Mouse (Mus musculus) liver, adult 2 months (tissue): ENCODE results near the gene 2900092C05Rik. TPM values are rescaled to one million over a fixed set of nuclear protein-coding genes. Genes with fewer than 3 reads are reported as not detected.
A peak's percentile ranks its signal among the peaks of the same experiment; 100 is the strongest.

Experiments used
- DNase-seq: peaks from one replicate; pipeline ENCODE4 v3.0.0-alpha.2; 2011; ENCODE audit warnings: low read depth, low spot score; ENCODE audit errors: extremely low read depth
- H3K27ac ChIP-seq: fragments of 200-500 bp; replicated peaks from 2 replicates; pipeline ENCODE4 v1.5.1; 2012; ENCODE audit warnings: low read depth, mild to moderate bottlenecking, control low read depth, inconsistent platforms, low read length; ENCODE audit not compliant: insufficient read depth
- H3K27me3 ChIP-seq: fragments of 200-500 bp; 2 replicates; pipeline ENCODE4 v1.6.1; 2012; ENCODE audit warnings: mild to moderate bottlenecking, moderate library complexity, low read length, inconsistent platforms; ENCODE audit not compliant: control insufficient read depth, insufficient read depth
- H3K36me3 ChIP-seq: fragments of 200-500 bp; 2 replicates; pipeline ENCODE4 v1.6.1; 2012; ENCODE audit warnings: low read length, inconsistent platforms; ENCODE audit not compliant: control insufficient read depth, insufficient read depth
- H3K4me1 ChIP-seq: fragments of 200-500 bp; 2 replicates; pipeline ENCODE4 v1.6.1; 2011; ENCODE audit warnings: low read length; ENCODE audit not compliant: control insufficient read depth, insufficient read depth
- H3K4me3 ChIP-seq: fragments of 200-500 bp; 2 replicates; pipeline ENCODE4 v1.5.1; 2011; ENCODE audit warnings: low read depth, mild to moderate bottlenecking, control low read depth, low read length, moderate library complexity; ENCODE audit not compliant: insufficient read depth
- H3K79me2 ChIP-seq: fragments of 200-500 bp; 2 replicates; pipeline ENCODE4 v1.6.1; 2012; ENCODE audit warnings: inconsistent platforms, mild to moderate bottlenecking, low read length, moderate library complexity; ENCODE audit not compliant: control insufficient read depth, insufficient read depth
- H3K9ac ChIP-seq: fragments of 200-500 bp; 2 replicates; pipeline ENCODE4 v1.6.1; 2012; ENCODE audit warnings: low read depth, mild to moderate bottlenecking, control low read depth, inconsistent platforms, low read length
- CTCF ChIP-seq: fragments of 200-500 bp; IDR thresholded peaks from 2 replicates; pipeline ENCODE4 v1.5.1; 2011; ENCODE audit warnings: low read depth, low read length, control low read depth
- POLR2A ChIP-seq: fragments of 200-500 bp; IDR thresholded peaks from 2 replicates; pipeline ENCODE4 v1.6.1; 2011; ENCODE audit warnings: low read length, control low read depth; ENCODE audit not compliant: insufficient read depth; ENCODE audit errors: extremely low read depth
- WGBS: fragments of 180-500 bp; shearing (Covaris S2); methylation state at CpG from one replicate; pipeline ENCODE4 v1.1.7; 2018; 5-methylcytosine and 5-hydroxymethylcytosine counted together
- polyA plus RNA-seq: library from polyadenylated mRNA; depleted of rRNA; stranded (reverse); fragments of >200 nt; gene quantifications from 2 replicates; pipeline ENCODE4 v1.2.3, GENCODE M21; 2012; rRNA removed
- total RNA-seq: library from RNA; depleted of rRNA; stranded (reverse); fragments of >200 nt; gene quantifications from 2 replicates; pipeline ENCODE4 v1.2.3, GENCODE M21; 2014; rRNA removed

Gene 2900092C05Rik
- total RNA-seq (not detected in 2 replicates), polyA plus RNA-seq (not detected in 2 replicates)

- no peaks in the 10 kb centered on the region for H3K27me3 ChIP-seq
- H3K79me2 ChIP-seq, result no peaks in the 10 kb centered on the region
- 44% methylated on average over 2 of the region's 2 CpGs for WGBS
- no peak for TF ChIP-seq CTCF
- H3K9ac ChIP-seq, result no peak within 1 kb of the TSS
- H3K4me1 ChIP-seq, result no peaks in the 10 kb centered on the region
- DNase-seq, result no peak
- no peak within 1 kb of the TSS for H3K27ac ChIP-seq
- no peak within 1 kb of the TSS for H3K4me3 ChIP-seq
- no peaks in the 10 kb centered on the region for H3K36me3 ChIP-seq
These were observed at the start of gene 2900092C05Rik for GRCm38 (mm10) chr7:12512217-12512616. Gene 2900092C05Rik (plus strand): TSS chr7:12512517.

GRCm38 (mm10) chr7:12478158-12479008 is 33.9 kb upstream of the 2900092C05Rik start, which contains the start of gene Zfp606:
Gene Zfp606 (plus strand): TSS chr7:12478293.
- no peaks in the 10 kb centered on the region for H3K27me3 ChIP-seq
- under 1% methylated on average over 53 of the region's 53 CpGs for WGBS
- peaks cover 8% of the 10 kb centered on the region; the same call in 1 of the 2 replicates for H3K4me1 ChIP-seq
- peak within 1 kb of the TSS; percentile 94 for H3K27ac ChIP-seq
- peak; percentile 64; the same call in 1 of the 2 replicates for TF ChIP-seq POLR2A
- no peak for TF ChIP-seq CTCF
- H3K36me3 ChIP-seq, result peaks cover 22% of the 10 kb centered on the region
- H3K9ac ChIP-seq, result peak within 1 kb of the TSS; percentile 93
- H3K79me2 ChIP-seq, result no peaks in the 10 kb centered on the region
- peak within 1 kb of the TSS; percentile 85 for H3K4me3 ChIP-seq
- DNase-seq, result peak; percentile 93

- peak overlapping the region; percentile 85 for H3K4me3 ChIP-seq
- H3K27ac ChIP-seq, result no peak overlapping the region
- TF ChIP-seq POLR2A, result no peak
- no peak for TF ChIP-seq CTCF
- H3K79me2 ChIP-seq, result no peaks in the 10 kb centered on the region
- no peaks in the 10 kb centered on the region for H3K27me3 ChIP-seq
- 1% methylated on average over 8 of the region's 8 CpGs for WGBS
- H3K36me3 ChIP-seq, result peaks cover 28% of the 10 kb centered on the region
- peak overlapping the region; percentile 93; the same call in 1 of the 2 replicates for H3K9ac ChIP-seq
- peaks cover 8% of the 10 kb centered on the region; the same call in 1 of the 2 replicates for H3K4me1 ChIP-seq
- no peak for DNase-seq
These were observed 33.3 kb upstream of the 2900092C05Rik start for GRCm38 (mm10) chr7:12479009-12479346.

- peaks cover 8% of the 10 kb centered on the region; the same call in 1 of the 2 replicates for H3K4me1 ChIP-seq
- whole genome bisulfite sequencing, result 72% methylated on average over 4 of the region's 4 CpGs
- H3K4me3 ChIP-seq, result no peak overlapping the region
- no peak for DNase-seq
- no peak overlapping the region for H3K9ac ChIP-seq
- H3K36me3 ChIP-seq, result peaks cover 33% of the 10 kb centered on the region
- no peak for TF ChIP-seq CTCF
- no peak for TF ChIP-seq POLR2A
- no peaks in the 10 kb centered on the region for H3K27me3 ChIP-seq
- H3K27ac ChIP-seq, result no peak overlapping the region
- no peaks in the 10 kb centered on the region for H3K79me2 ChIP-seq
These were observed 32.8 kb upstream of the 2900092C05Rik start for GRCm38 (mm10) chr7:12479525-12479924.

GRCm38 (mm10) chr7:12483771-12484170 is 28.5 kb upstream of the 2900092C05Rik start:
- no peaks in the 10 kb centered on the region for H3K79me2 ChIP-seq
- TF ChIP-seq POLR2A (no peak), CTCF (no peak)
- no peak overlapping the region for H3K27ac ChIP-seq
- no peak overlapping the region for H3K9ac ChIP-seq
- no peaks in the 10 kb centered on the region for H3K27me3 ChIP-seq
- DNase-seq, result no peak
- 95% methylated on average over 6 of the region's 6 CpGs for WGBS
- peaks cover 67% of the 10 kb centered on the region for H3K36me3 ChIP-seq
- peaks cover 6% of the 10 kb centered on the region; the same call in 1 of the 2 replicates for H3K4me1 ChIP-seq
- no peak overlapping the region for H3K4me3 ChIP-seq

GRCm38 (mm10) chr7:12485956-12486355 is 26.4 kb upstream of the 2900092C05Rik start:
- DNase-seq, result no peak
- Histone ChIP-seq H3K9ac (no peak overlapping the region), H3K36me3 (peaks cover 83% of the 10 kb centered on the region), H3K27me3 (no peaks in the 10 kb centered on the region), H3K4me3 (no peak overlapping the region), H3K4me1 (no peaks in the 10 kb centered on the region), H3K79me2 (no peaks in the 10 kb centered on the region), H3K27ac (no peak overlapping the region)
- 82% methylated on average over 1 of the region's 1 CpGs for WGBS
- TF ChIP-seq CTCF (no peak), POLR2A (no peak)
